Mouse (Mus musculus): ENCODE measurements around the gene Mum1. TPM values are rescaled to one million over a fixed set of nuclear protein-coding genes. Genes with fewer than 3 reads are reported as not detected.
"Not testable (repeated sequence)": the region's sequence is repeated elsewhere in the genome, so short reads cannot be mapped to it uniquely, and the experiment has no call there.

Mum1 gene
- polyA plus RNA-seq, 1 experiment from 2014 or later: 42.4 TPM

- no peak overlapping the region for H3K27ac ChIP-seq (ENCODE audit: low read depth, low read length)
- peaks cover 70% of the 10 kb centered on the region for H3K36me3 ChIP-seq (ENCODE audit: control insufficient read depth, insufficient read depth, low read length)
- DNase-seq (ENCODE audit: low spot score) (no peak), ATAC-seq (no peak)
- H3K4me2 ChIP-seq (ENCODE audit: low read length): no peak overlapping the region
- H3K9me3 ChIP-seq (replicated peaks; ENCODE audit: control insufficient read depth, low read length): no peaks in the 10 kb centered on the region
- 90% methylated on average over 3 of the region's 3 CpGs for WGBS
- H3K4me3 ChIP-seq (ENCODE audit: low read depth, low read length): no peak overlapping the region
- no peaks in the 10 kb centered on the region for H3K27me3 ChIP-seq (replicated peaks; ENCODE audit: control insufficient read depth, insufficient read depth, low read length)
- no peaks in the 10 kb centered on the region for H3K4me1 ChIP-seq (ENCODE audit: control insufficient read depth, insufficient read depth, low read length)
- no peak overlapping the region for H3K9ac ChIP-seq (ENCODE audit: low read length)
Observed at GRCm38 (mm10) chr10:80242607-80243006, 16.4 kb downstream of the Mum1 start.

- no peak for ATAC-seq
- Histone ChIP-seq H3K4me1 (ENCODE audit: control insufficient read depth, insufficient read depth, low read length) (peaks cover 3% of the 10 kb centered on the region), H3K4me2 (ENCODE audit: low read length) (no peak overlapping the region), H3K9ac (ENCODE audit: low read length) (no peak overlapping the region), H3K27ac (ENCODE audit: low read depth, low read length) (no peak overlapping the region), H3K9me3 (replicated peaks; ENCODE audit: control insufficient read depth, low read length) (no peaks in the 10 kb centered on the region), H3K4me3 (ENCODE audit: low read depth, low read length) (no peak overlapping the region), H3K36me3 (ENCODE audit: control insufficient read depth, insufficient read depth, low read length) (peaks cover 47% of the 10 kb centered on the region), H3K27me3 (replicated peaks; ENCODE audit: control insufficient read depth, insufficient read depth, low read length) (no peaks in the 10 kb centered on the region)
- peak; percentile 80 for DNase-seq (ENCODE audit: low spot score)
- 31% methylated on average over 5 of the region's 5 CpGs for WGBS
Observed at GRCm38 (mm10) chr10:80244791-80245399, 18.7 kb downstream of the Mum1 start.

GRCm38 (mm10) chr10:80245600-80245999 lies 19.4 kb downstream of the Mum1 start:
- WGBS: 5% methylated on average over 4 of the region's 4 CpGs
- DNase-seq (ENCODE audit: low spot score): peak; percentile 94
- no peak overlapping the region for H3K4me3 ChIP-seq (ENCODE audit: low read depth, low read length)
- no peaks in the 10 kb centered on the region for H3K27me3 ChIP-seq (replicated peaks; ENCODE audit: control insufficient read depth, insufficient read depth, low read length)
- H3K4me2 ChIP-seq (ENCODE audit: low read length): no peak overlapping the region
- no peak overlapping the region for H3K9ac ChIP-seq (ENCODE audit: low read length)
- ATAC-seq: 0 out of 2 replicates have a peak, but pooled peaks have one; percentile 13
- H3K4me1 ChIP-seq (ENCODE audit: control insufficient read depth, insufficient read depth, low read length): peaks cover 6% of the 10 kb centered on the region
- peaks cover 40% of the 10 kb centered on the region for H3K36me3 ChIP-seq (ENCODE audit: control insufficient read depth, insufficient read depth, low read length)
- no peak overlapping the region for H3K27ac ChIP-seq (ENCODE audit: low read depth, low read length)
- H3K9me3 ChIP-seq (replicated peaks; ENCODE audit: control insufficient read depth, low read length): no peaks in the 10 kb centered on the region

DNA sequence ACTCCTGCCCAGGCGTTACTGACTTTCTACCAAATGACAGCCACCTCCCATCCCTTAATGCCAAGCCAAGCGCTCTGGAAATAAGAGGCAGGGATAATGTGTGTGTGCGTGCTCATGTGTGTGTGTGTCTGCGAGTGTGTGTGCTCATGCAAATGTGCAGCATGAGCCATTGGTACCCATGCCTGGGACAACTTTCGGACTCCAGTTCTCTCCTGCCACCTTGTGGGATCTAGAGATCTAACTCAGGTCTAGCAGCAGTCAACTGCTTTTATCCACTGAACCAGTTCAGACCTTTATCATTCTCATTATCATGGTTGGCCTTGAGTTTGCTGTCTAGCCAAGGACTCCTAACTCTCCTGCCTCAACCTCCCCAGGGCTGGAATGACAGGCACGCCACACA lies 21.6 kb downstream of the Mum1 start:
- 45% methylated on average over 6 of the region's 6 CpGs for WGBS
- ATAC-seq: no peak
- H3K27me3 ChIP-seq (replicated peaks; ENCODE audit: control insufficient read depth, insufficient read depth, low read length): no peaks in the 10 kb centered on the region
- H3K36me3 ChIP-seq (ENCODE audit: control insufficient read depth, insufficient read depth, low read length): peaks cover 22% of the 10 kb centered on the region
- H3K4me3 ChIP-seq (ENCODE audit: low read depth, low read length): no peak overlapping the region
- no peak overlapping the region for H3K27ac ChIP-seq (ENCODE audit: low read depth, low read length)
- H3K9me3 ChIP-seq (replicated peaks; ENCODE audit: control insufficient read depth, low read length): no peaks in the 10 kb centered on the region
- H3K4me2 ChIP-seq (ENCODE audit: low read length): no peak overlapping the region
- no peak overlapping the region for H3K9ac ChIP-seq (ENCODE audit: low read length)
- H3K4me1 ChIP-seq (ENCODE audit: control insufficient read depth, insufficient read depth, low read length): peaks cover 6% of the 10 kb centered on the region
- DNase-seq (ENCODE audit: low spot score): peak; percentile 70

- not testable (repeated sequence) for H3K27ac ChIP-seq (ENCODE audit: low read depth, low read length); H3K9ac ChIP-seq (ENCODE audit: low read length); H3K27me3 ChIP-seq (replicated peaks; ENCODE audit: control insufficient read depth, insufficient read depth, low read length); H3K4me1 ChIP-seq (ENCODE audit: control insufficient read depth, insufficient read depth, low read length); ATAC-seq; DNase-seq (ENCODE audit: low spot score); H3K9me3 ChIP-seq (replicated peaks; ENCODE audit: control insufficient read depth, low read length)
- peaks cover 21% of the 10 kb centered on the region for H3K36me3 ChIP-seq (ENCODE audit: control insufficient read depth, insufficient read depth, low read length)
- H3K4me3 ChIP-seq (ENCODE audit: low read depth, low read length): peak overlapping the region; percentile 64
- 52% methylated on average over 3 of the region's 3 CpGs for WGBS
- H3K4me2 ChIP-seq (ENCODE audit: low read length): peak overlapping the region; percentile 96
Observed at GRCm38 (mm10) chr10:80248437-80248836, 22.2 kb downstream of the Mum1 start.

GRCm38 (mm10) chr10:80248971-80249640 lies 22.9 kb downstream of the Mum1 start, which contains the start of gene Ndufs7:
Gene Ndufs7 (plus strand): TSS chr10:80249121.
- H3K9ac ChIP-seq (ENCODE audit: low read length): peak within 1 kb of the TSS; percentile 77
- H3K27me3 ChIP-seq (replicated peaks; ENCODE audit: control insufficient read depth, insufficient read depth, low read length): no peaks in the 10 kb centered on the region
- DNase-seq (ENCODE audit: low spot score) (peak; percentile 96), ATAC-seq (peak; percentile 89)
- peaks cover 6% of the 10 kb centered on the region for H3K4me1 ChIP-seq (ENCODE audit: control insufficient read depth, insufficient read depth, low read length)
- peaks cover 21% of the 10 kb centered on the region for H3K36me3 ChIP-seq (ENCODE audit: control insufficient read depth, insufficient read depth, low read length)
- H3K4me2 ChIP-seq (ENCODE audit: low read length): peak within 1 kb of the TSS; percentile 96
- H3K27ac ChIP-seq (ENCODE audit: low read depth, low read length): peak within 1 kb of the TSS; percentile 87
- H3K4me3 ChIP-seq (ENCODE audit: low read depth, low read length): peak within 1 kb of the TSS; percentile 64
- H3K9me3 ChIP-seq (replicated peaks; ENCODE audit: control insufficient read depth, low read length): no peaks in the 10 kb centered on the region
- under 1% methylated on average over 53 of the region's 53 CpGs for WGBS

DNA sequence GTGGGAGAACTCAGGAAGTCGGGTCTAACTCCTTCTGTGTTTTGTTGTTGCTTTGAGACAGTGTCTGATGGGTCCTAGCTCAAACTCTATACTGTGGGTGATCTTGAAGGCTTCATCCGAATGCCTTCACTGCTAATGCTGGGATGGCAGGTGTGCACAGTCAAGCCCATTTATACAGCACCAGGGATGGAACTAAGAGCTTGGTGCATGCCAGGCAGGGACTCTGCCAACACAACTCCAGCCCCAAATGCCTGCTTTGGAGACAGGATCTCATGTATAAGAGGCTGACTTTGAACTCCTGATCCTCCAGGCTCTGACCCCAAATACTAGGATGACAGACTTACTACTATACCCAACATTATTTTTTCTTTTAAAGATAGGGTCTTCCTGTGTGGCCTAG lies 23.8 kb downstream of the Mum1 start:
- Histone ChIP-seq H3K4me1 (ENCODE audit: control insufficient read depth, insufficient read depth, low read length) (peaks cover 6% of the 10 kb centered on the region), H3K9me3 (replicated peaks; ENCODE audit: control insufficient read depth, low read length) (no peaks in the 10 kb centered on the region), H3K4me3 (ENCODE audit: low read depth, low read length) (peak overlapping the region; percentile 64), H3K27ac (ENCODE audit: low read depth, low read length) (no peak overlapping the region), H3K36me3 (ENCODE audit: control insufficient read depth, insufficient read depth, low read length) (peaks cover 26% of the 10 kb centered on the region), H3K9ac (ENCODE audit: low read length) (peak overlapping the region; percentile 77), H3K4me2 (ENCODE audit: low read length) (peak overlapping the region; percentile 96), H3K27me3 (replicated peaks; ENCODE audit: control insufficient read depth, insufficient read depth, low read length) (no peaks in the 10 kb centered on the region)
- DNase-seq (ENCODE audit: low spot score) (no peak), ATAC-seq (no peak)
- WGBS: 35% methylated on average over 2 of the region's 2 CpGs

GRCm38 (mm10) chr10:80250573-80250972 lies 24.3 kb downstream of the Mum1 start:
- Histone ChIP-seq H3K9me3 (replicated peaks; ENCODE audit: control insufficient read depth, low read length) (no peaks in the 10 kb centered on the region), H3K27ac (ENCODE audit: low read depth, low read length) (no peak overlapping the region), H3K4me1 (ENCODE audit: control insufficient read depth, insufficient read depth, low read length) (peaks cover 6% of the 10 kb centered on the region), H3K4me3 (ENCODE audit: low read depth, low read length) (peak overlapping the region; percentile 64; the same call in 1 of the 2 replicates), H3K36me3 (ENCODE audit: control insufficient read depth, insufficient read depth, low read length) (peaks cover 31% of the 10 kb centered on the region), H3K9ac (ENCODE audit: low read length) (0 out of 2 replicates have a peak overlapping the region, but pooled peaks have one; percentile 5), H3K27me3 (replicated peaks; ENCODE audit: control insufficient read depth, insufficient read depth, low read length) (no peaks in the 10 kb centered on the region), H3K4me2 (ENCODE audit: low read length) (peak overlapping the region; percentile 96; the same call in 1 of the 2 replicates)
- DNase-seq (ENCODE audit: low spot score): no peak
- 88% methylated on average over 4 of the region's 4 CpGs for WGBS
- no peak for ATAC-seq

GRCm38 (mm10) chr10:80252011-80252410 lies 25.8 kb downstream of the Mum1 start:
- no peaks in the 10 kb centered on the region for H3K27me3 ChIP-seq (replicated peaks; ENCODE audit: control insufficient read depth, insufficient read depth, low read length)
- H3K4me2 ChIP-seq (ENCODE audit: low read length): no peak overlapping the region
- no peak for ATAC-seq

More at GRCm38 (mm10) chr10:80252011-80252410, 25.8 kb downstream of the Mum1 start:
- peaks cover 6% of the 10 kb centered on the region for H3K4me1 ChIP-seq (ENCODE audit: control insufficient read depth, insufficient read depth, low read length)
- peaks cover 45% of the 10 kb centered on the region for H3K36me3 ChIP-seq (ENCODE audit: control insufficient read depth, insufficient read depth, low read length)
- no peak overlapping the region for H3K4me3 ChIP-seq (ENCODE audit: low read depth, low read length)
- H3K27ac ChIP-seq (ENCODE audit: low read depth, low read length): no peak overlapping the region
- no peaks in the 10 kb centered on the region for H3K9me3 ChIP-seq (replicated peaks; ENCODE audit: control insufficient read depth, low read length)
- no peak for DNase-seq (ENCODE audit: low spot score)
- H3K9ac ChIP-seq (ENCODE audit: low read length): no peak overlapping the region
